Mouse (Mus musculus) CH12.LX (cell line): ENCODE data around the gene Uggt1. TPM values are rescaled to one million over a fixed set of nuclear protein-coding genes. Genes with fewer than 3 reads are reported as not detected.

Experiments used
- DNase-seq: peaks from one replicate; pipeline ENCODE4 v3.0.0-alpha.2; 2013; ENCODE audit errors: extremely low read depth
- H3K27ac ChIP-seq: 2 replicates; pipeline ENCODE4 v1.5.1; 2012; ENCODE audit warnings: low read depth, mild to moderate bottlenecking, control low read depth, moderate library complexity; ENCODE audit not compliant: insufficient read depth
- H3K27me3 ChIP-seq: replicated peaks from 2 replicates; pipeline ENCODE3; 2012; ENCODE audit warnings: inconsistent platforms
- H3K36me3 ChIP-seq, 2 experiments: replicated peaks in 1 of 2; 2 replicates each; pipeline versions ENCODE3 to v1.6.1; 2012; ENCODE audit warnings: inconsistent platforms in 1 of 2, low read length in 1 of 2, mild to moderate bottlenecking in 1 of 2, mixed read lengths in 1 of 2, moderate library complexity in 1 of 2; ENCODE audit not compliant: control insufficient read depth in 1 of 2, insufficient read depth in 1 of 2
- H3K4me1 ChIP-seq, 2 experiments: 2 replicates each; pipeline ENCODE4 v1.6.1; 2012; ENCODE audit warnings: inconsistent platforms in 1 of 2, moderate library complexity in 1 of 2; ENCODE audit not compliant: insufficient read depth in 2 of 2, control insufficient read depth in 1 of 2
- H3K4me2 ChIP-seq: 2 replicates; pipeline ENCODE4 v1.6.1; 2012; ENCODE audit warnings: low read depth, mild to moderate bottlenecking, control low read depth; ENCODE audit not compliant: poor library complexity, insufficient read depth, severe bottlenecking
- H3K4me3 ChIP-seq, 3 experiments: fragments of 150-350 bp in 1 of 3; sonication (generic) in 1 of 3; replicated peaks in 1 of 3; 2 replicates each; pipeline versions ENCODE3 to v1.5.1; 2011 to 2012; ENCODE audit warnings: low read depth in 2 of 3, low read length in 2 of 3, mild to moderate bottlenecking in 2 of 3, moderate library complexity in 2 of 3, control low read depth in 1 of 3, improper control_type of control experiment in 1 of 3, inconsistent platforms in 1 of 3, mixed read lengths in 1 of 3; ENCODE audit not compliant: poor library complexity in 1 of 3
- H3K79me2 ChIP-seq: replicated peaks from 2 replicates; pipeline ENCODE4 v1.6.1; 2012; ENCODE audit warnings: mild to moderate bottlenecking, moderate library complexity; ENCODE audit not compliant: control insufficient read depth, poor library complexity, insufficient read depth, severe bottlenecking; ENCODE audit errors: extremely low read depth
- H3K9ac ChIP-seq: 2 replicates; pipeline ENCODE4 v1.6.1; 2012; ENCODE audit warnings: low read depth, mild to moderate bottlenecking, control low read depth, moderate library complexity; ENCODE audit not compliant: insufficient read depth
- H3K9me3 ChIP-seq: replicated peaks from 2 replicates; pipeline ENCODE3; 2012; ENCODE audit warnings: low read length, inconsistent platforms, mixed read lengths
- BHLHE40 ChIP-seq: IDR thresholded peaks from 2 replicates; pipeline ENCODE4 v1.6.1; 2011; ENCODE audit warnings: mild to moderate bottlenecking, low read depth, low read length, improper control_type of control experiment
- CHD1 ChIP-seq: IDR thresholded peaks from 2 replicates; pipeline ENCODE4 v1.6.1; 2012; ENCODE audit warnings: low read depth, low read length, improper control_type of control experiment, inconsistent platforms
- CHD2 ChIP-seq: IDR thresholded peaks from 2 replicates; pipeline ENCODE4 v1.6.1; 2011; ENCODE audit warnings: low read length, improper control_type of control experiment
- GABPA ChIP-seq: IDR thresholded peaks from 2 replicates; pipeline ENCODE4 v1.6.1; 2012; ENCODE audit warnings: low read depth, low read length, improper control_type of control experiment, inconsistent platforms; ENCODE audit not compliant: insufficient replicate concordance
- IRF4 ChIP-seq: IDR thresholded peaks from 2 replicates; pipeline ENCODE4 v1.6.1; 2014; ENCODE audit warnings: low read depth, mild to moderate bottlenecking, inconsistent platforms, low read length, improper control_type of control experiment
- JUN ChIP-seq: IDR thresholded peaks from 2 replicates; pipeline ENCODE4 v1.6.1; 2011; ENCODE audit warnings: low read depth, mild to moderate bottlenecking, low read length, improper control_type of control experiment, moderate library complexity; ENCODE audit not compliant: insufficient read depth
- KAT2A ChIP-seq: IDR thresholded peaks from 2 replicates; pipeline ENCODE4 v1.6.1; 2012; ENCODE audit warnings: low read length, improper control_type of control experiment, inconsistent platforms; ENCODE audit not compliant: insufficient replicate concordance
- MAX ChIP-seq: IDR thresholded peaks from 2 replicates; pipeline ENCODE4 v1.6.1; 2011; ENCODE audit warnings: low read length, improper control_type of control experiment
- MAZ ChIP-seq: IDR thresholded peaks from 2 replicates; pipeline ENCODE4 v1.6.1; 2012; ENCODE audit warnings: low read depth, mild to moderate bottlenecking, inconsistent platforms, low read length, improper control_type of control experiment, moderate library complexity
- MEF2A ChIP-seq: IDR thresholded peaks from 2 replicates; pipeline ENCODE4 v1.6.1; 2014; ENCODE audit warnings: low read depth, mild to moderate bottlenecking, inconsistent platforms, low read length, improper control_type of control experiment, borderline replicate concordance
- MXI1 ChIP-seq: IDR thresholded peaks from 2 replicates; pipeline ENCODE4 v1.6.1; 2011; ENCODE audit warnings: mild to moderate bottlenecking, low read depth, low read length, improper control_type of control experiment
- MYC ChIP-seq: IDR thresholded peaks from 2 replicates; pipeline ENCODE4 v1.6.1; 2011; ENCODE audit warnings: low read depth, mild to moderate bottlenecking, improper control_type of control experiment, low read length
- NRF1 ChIP-seq: IDR thresholded peaks from 2 replicates; pipeline ENCODE4 v1.6.1; 2014; ENCODE audit warnings: low read depth, mild to moderate bottlenecking, inconsistent platforms, low read length, improper control_type of control experiment, moderate library complexity
- RCOR1 ChIP-seq: conservative IDR thresholded peaks from 2 replicates; pipeline ENCODE4 v1.6.1; 2012; ENCODE audit warnings: low read depth, mild to moderate bottlenecking, inconsistent platforms, low read length, improper control_type of control experiment
- UBTF ChIP-seq: IDR thresholded peaks from 2 replicates; pipeline ENCODE4 v1.6.1; 2012; ENCODE audit warnings: low read depth, mild to moderate bottlenecking, inconsistent platforms, low read length, improper control_type of control experiment, moderate library complexity
- USF1 ChIP-seq: IDR thresholded peaks from 2 replicates; pipeline ENCODE4 v1.6.1; 2014; ENCODE audit warnings: low read depth, mild to moderate bottlenecking, inconsistent platforms, low read length, improper control_type of control experiment
- ZC3H11A ChIP-seq: IDR thresholded peaks from 2 replicates; pipeline ENCODE4 v1.6.1; 2012; ENCODE audit warnings: low read depth, mild to moderate bottlenecking, inconsistent platforms, low read length, improper control_type of control experiment
- ZNF384 ChIP-seq: IDR thresholded peaks from 2 replicates; pipeline ENCODE4 v1.6.1; 2012; ENCODE audit warnings: low read depth, low read length, improper control_type of control experiment, inconsistent platforms
- dilution Hi-C: fragments of 300-500 bp; cut with MboI; formaldehyde crosslinking; loops from 2 replicates; pipeline ENCODE4 v1.14.3; 2020; ENCODE audit warnings: low sequenced_read_pairs; ENCODE audit not compliant: extremely low pct_unique_long_range_greater_than_20kb, extremely low pct_ligation_motif_present
- in situ Hi-C: fragments of 300-500 bp; cut with MboI; formaldehyde crosslinking; loops from 3 replicates; pipeline ENCODE4 v1.14.3; 2019; ENCODE audit warnings: low sequenced_read_pairs, low pct_ligation_motif_present, low pct_unique_long_range_greater_than_20kb, mixed read lengths
- polyA plus RNA-seq: library from polyadenylated mRNA; unstranded; fragments of >175 nt; gene quantifications from 2 replicates; pipeline ENCODE4 v1.2.1, GENCODE M21; 2012; ENCODE audit warnings: low read depth; ENCODE audit not compliant: insufficient read length
- total RNA-seq, 2 experiments: library from RNA; depleted of rRNA; stranded (reverse); fragments of 300-350 nt in 1 of 2; fragments of >200 nt in 1 of 2; gene quantifications; 2 replicates each; pipeline ENCODE4 v1.2.3; 2012 to 2014

Gene Uggt1
- total and polyA plus RNA-seq, 3 experiments: 35.3 to 41.2 (median 39.5) TPM

DNA sequence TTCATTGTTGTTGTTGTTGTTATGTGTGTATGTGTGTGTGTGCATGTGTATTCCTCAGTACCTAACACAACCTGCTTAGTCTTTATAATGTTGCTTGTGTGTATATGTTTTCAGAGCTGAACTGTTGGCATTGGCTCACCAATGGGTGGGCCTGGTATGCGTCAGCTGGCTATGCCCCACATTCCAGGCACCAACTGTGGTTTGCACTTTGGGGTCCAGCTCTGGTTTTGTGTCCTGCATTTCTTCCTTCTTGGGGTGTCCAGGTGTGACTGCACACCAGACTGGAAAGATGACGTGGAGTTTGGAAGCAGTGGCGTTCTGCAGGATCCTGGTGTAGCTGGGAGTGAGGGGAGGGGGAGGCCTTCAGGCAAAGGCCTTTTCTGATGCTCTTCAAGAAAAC lies 125.6 kb downstream of the Uggt1 start:
- TF ChIP-seq CHD2: no peak
- TF ChIP-seq MYC: no peak
- TF ChIP-seq CHD1: no peak
- no peak for TF ChIP-seq RCOR1
- no peak for TF ChIP-seq MEF2A
- no peak for TF ChIP-seq NRF1
- TF ChIP-seq MAX: no peak
- no peak for TF ChIP-seq MAZ
- TF ChIP-seq USF1: no peak
- TF ChIP-seq ZC3H11A: no peak
- TF ChIP-seq BHLHE40: no peak
- TF ChIP-seq GABPA: no peak
- no peak for TF ChIP-seq KAT2A
- dilution Hi-C loops: no loop called here
- Histone ChIP-seq H3K4me2 (no peak overlapping the region), H3K4me1 (peaks cover 0 to 6% of the 10 kb centered on the region in 2 experiments; a peak in 2 of 4 replicates), H3K9me3 (no peaks in the 10 kb centered on the region), H3K27me3 (no peaks in the 10 kb centered on the region), H3K79me2 (no peaks in the 10 kb centered on the region), H3K9ac (no peak overlapping the region), H3K27ac (no peak overlapping the region), H3K36me3 (no peaks in the 10 kb centered on the region), H3K4me3 (no peak overlapping the region)
- in situ Hi-C loops: no loop called here
- DNase-seq: no peak

DNA sequence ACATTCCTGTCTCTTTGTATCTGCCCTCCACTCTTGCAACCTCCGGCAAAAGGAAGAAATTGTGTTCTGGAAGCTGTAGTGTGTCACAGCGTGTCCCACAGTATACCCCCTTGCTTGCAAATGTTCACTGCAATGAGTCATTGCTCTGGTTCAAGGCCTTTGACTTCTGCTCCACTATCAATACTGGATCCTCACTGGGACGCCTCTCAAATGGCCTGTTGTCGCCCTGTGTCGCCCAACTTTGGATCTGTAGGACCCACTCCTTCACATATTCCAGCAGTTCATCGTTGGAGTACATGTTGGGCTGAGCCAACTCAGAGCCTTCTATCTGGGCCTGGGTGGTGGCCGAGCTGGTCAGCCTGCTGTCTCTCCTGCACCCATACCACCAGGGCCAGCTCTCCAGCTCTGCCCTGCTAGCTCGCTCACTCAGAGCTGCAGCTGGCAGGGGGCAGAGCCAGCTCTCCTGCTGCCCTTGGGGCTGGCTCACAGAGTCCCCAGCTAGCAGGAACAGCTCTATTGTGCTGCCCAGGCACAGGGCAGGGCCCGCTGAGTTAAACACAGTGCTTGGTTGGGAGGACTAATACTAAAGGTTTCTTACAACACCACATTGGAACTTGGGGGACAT lies 126.3 kb downstream of the Uggt1 start:
- no peak overlapping the region for H3K9ac ChIP-seq
- H3K79me2 ChIP-seq: no peaks in the 10 kb centered on the region
- DNase-seq: no peak
- H3K27me3 ChIP-seq: no peaks in the 10 kb centered on the region
- dilution Hi-C loops (no loop called here), in situ Hi-C loops (no loop called here)
- TF ChIP-seq UBTF: no peak
- no peak for TF ChIP-seq MXI1
- no peak for TF ChIP-seq IRF4
- TF ChIP-seq MEF2A: no peak
- no peak for TF ChIP-seq ZC3H11A
- TF ChIP-seq JUN: no peak
- no peak for TF ChIP-seq ZNF384
- H3K36me3 ChIP-seq: no peaks in the 10 kb centered on the region
- no peak overlapping the region for H3K27ac ChIP-seq
- H3K4me3 ChIP-seq: no peak overlapping the region
- peaks cover under 1 to 12% of the 10 kb centered on the region in 2 experiments; a peak in 2 of 4 replicates for H3K4me1 ChIP-seq
- no peaks in the 10 kb centered on the region for H3K9me3 ChIP-seq
- H3K4me2 ChIP-seq: no peak overlapping the region
